Mouse (Mus musculus) spleen, adult 12 weeks (tissue): ENCODE results near the gene Duoxa2.
"Not testable (repeated sequence)": the region's sequence is repeated elsewhere in the genome, so short reads cannot be mapped to it uniquely, and the experiment has no call there.

ENCODE experiments used
- DNase-seq: peaks from one replicate; pipeline ENCODE4 v3.0.0; 2022; ENCODE audit warnings: low spot score

Gene Duoxa2

GRCm38 (mm10) chr2:122306184-122306583 is 7.5 kb downstream of the Duoxa2 start:
- DNase-seq, result no peak

- no peak for DNase-seq
Measured at GRCm38 (mm10) chr2:122309647-122310046, 10.9 kb downstream of the Duoxa2 start.

GRCm38 (mm10) chr2:122311561-122311960 is 12.9 kb downstream of the Duoxa2 start:
- DNase-seq, result no peak

GRCm38 (mm10) chr2:122312722-122313417 is 14.2 kb downstream of the Duoxa2 start:
- DNase-seq, result peak; percentile 33

GRCm38 (mm10) chr2:122313536-122313935 is 14.8 kb downstream of the Duoxa2 start, which contains the start of gene Duoxa1:
TSS of gene Duoxa1 (minus strand) at chr2:122313730.
- DNase-seq, result no peak

- DNase-seq, result no peak
Measured at GRCm38 (mm10) chr2:122315372-122315771, 16.7 kb downstream of the Duoxa2 start, which contains the start of gene Duox1. TSS of gene Duox1 (plus strand) at chr2:122315672.

GRCm38 (mm10) chr2:122317384-122317783 is 18.7 kb downstream of the Duoxa2 start:
- DNase-seq, result no peak

GRCm38 (mm10) chr2:122323960-122324359 is 25.3 kb downstream of the Duoxa2 start:
- no peak for DNase-seq

- no peak for DNase-seq
Measured at GRCm38 (mm10) chr2:122324586-122324985, 25.9 kb downstream of the Duoxa2 start.

GRCm38 (mm10) chr2:122325361-122325760 is 26.7 kb downstream of the Duoxa2 start:
- no peak for DNase-seq

- no peak for DNase-seq
Measured at GRCm38 (mm10) chr2:122327986-122328385, 29.3 kb downstream of the Duoxa2 start.

GRCm38 (mm10) chr2:122330317-122330716 is 31.6 kb downstream of the Duoxa2 start:
- not testable (repeated sequence) for DNase-seq

GRCm38 (mm10) chr2:122332222-122332621 is 33.5 kb downstream of the Duoxa2 start:
- DNase-seq, result no peak

GRCm38 (mm10) chr2:122334170-122334569 is 35.5 kb downstream of the Duoxa2 start:
- no peak for DNase-seq

- no peak for DNase-seq
Measured at GRCm38 (mm10) chr2:122337291-122337690, 38.6 kb downstream of the Duoxa2 start.

- no peak for DNase-seq
Measured at GRCm38 (mm10) chr2:122345106-122345893, 46.6 kb downstream of the Duoxa2 start.

- DNase-seq, result not testable (repeated sequence)
Measured at GRCm38 (mm10) chr2:122346164-122346563, 47.5 kb downstream of the Duoxa2 start.

GRCm38 (mm10) chr2:122347257-122347656 is 48.6 kb downstream of the Duoxa2 start:
- DNase-seq, result no peak

- DNase-seq, result peak; percentile 72
Measured at GRCm38 (mm10) chr2:122348531-122349131, 49.9 kb downstream of the Duoxa2 start.

- peak; percentile 17 for DNase-seq
Measured at GRCm38 (mm10) chr2:122349136-122349785, 50.6 kb downstream of the Duoxa2 start.

- no peak for DNase-seq
Measured at GRCm38 (mm10) chr2:122351156-122351930, 52.6 kb downstream of the Duoxa2 start.
